Mouse (Mus musculus): Measurements from ENCODE around the gene Gm17467. TPM values are rescaled to one million over a fixed set of nuclear protein-coding genes. Genes with fewer than 3 reads are reported as not detected.

Gm17467 gene
- polyA plus RNA-seq (2012; rRNA removed), result not detected in 2 replicates

GRCm38 (mm10) chrX:123704691-123705090, at the start of gene Gm17467:
Gene Gm17467, minus strand, starts transcription at chrX:123704791.

Other genes starting within 250 kb of the Gm17467 start
- gene Cldn34c2, start 123.1 kb downstream of the Gm17467 start, polyA plus RNA-seq (2012; rRNA removed), result 0.37 TPM in 1 of 2 replicates, not detected in the other
- not detected in 2 replicates for gene Cldn34c3, start 88.9 kb upstream of the Gm17467 start, polyA plus RNA-seq (2012; rRNA removed)

Data from colon, adult 2 months (tissue).